Mouse (Mus musculus): ENCODE results near the gene Gsk3a. TPM values are rescaled to one million over a fixed set of nuclear protein-coding genes. Genes with fewer than 3 reads are reported as not detected.

The Gsk3a gene
- polyA plus RNA-seq, 1 experiment from 2014 or later = 9.3 TPM

GRCm38 (mm10) chr7:25240631-25241030 lies 3.0 kb upstream of the Gsk3a start:
- 66% methylated on average over 7 of the region's 7 CpGs for WGBS
- Histone ChIP-seq H3K36me3 (peaks cover 43% of the 10 kb centered on the region), H3K27me3 (ENCODE audit: low read depth, poor library complexity, severe bottlenecking) (no peaks in the 10 kb centered on the region), H3K4me1 (peaks cover 44% of the 10 kb centered on the region), H3K9me3 (replicated peaks) (no peaks in the 10 kb centered on the region), H3K4me3 (no peak overlapping the region), H3K27ac (replicated peaks) (no peak overlapping the region)
- DNase-seq (ENCODE audit: low spot score) = no peak

GRCm38 (mm10) chr7:25238829-25239623 lies 1.4 kb upstream of the Gsk3a start:
- Histone ChIP-seq H3K36me3 (peaks cover 43% of the 10 kb centered on the region), H3K27me3 (ENCODE audit: low read depth, poor library complexity, severe bottlenecking) (no peaks in the 10 kb centered on the region), H3K9me3 (replicated peaks) (no peaks in the 10 kb centered on the region), H3K27ac (replicated peaks) (peak overlapping the region; percentile 97), H3K4me1 (peaks cover 48% of the 10 kb centered on the region), H3K4me3 (peak overlapping the region; percentile 98)
- 5% methylated on average over 30 of the region's 30 CpGs for WGBS
- peak; percentile 80 for DNase-seq (ENCODE audit: low spot score)

- 0% methylated on average over 23 of the region's 23 CpGs for WGBS
- no peaks in the 10 kb centered on the region for H3K27me3 ChIP-seq (ENCODE audit: low read depth, poor library complexity, severe bottlenecking)
- H3K4me1 ChIP-seq = peaks cover 48% of the 10 kb centered on the region
- peak overlapping the region; percentile 97 for H3K27ac ChIP-seq (replicated peaks)
- H3K9me3 ChIP-seq (replicated peaks) = no peaks in the 10 kb centered on the region
- H3K36me3 ChIP-seq = peaks cover 43% of the 10 kb centered on the region
- H3K4me3 ChIP-seq = peak overlapping the region; percentile 98
- peak; percentile 95 for DNase-seq (ENCODE audit: low spot score)
Measured at GRCm38 (mm10) chr7:25238015-25238706, 510 bp upstream of the Gsk3a start.

- WGBS = 94% methylated on average over 5 of the region's 5 CpGs
- peaks cover 53% of the 10 kb centered on the region for H3K36me3 ChIP-seq
- H3K9me3 ChIP-seq (replicated peaks) = no peaks in the 10 kb centered on the region
- peaks cover 38% of the 10 kb centered on the region for H3K4me1 ChIP-seq
- H3K27me3 ChIP-seq (ENCODE audit: low read depth, poor library complexity, severe bottlenecking) = no peaks in the 10 kb centered on the region
- peak overlapping the region; percentile 98; the same call in 1 of the 2 replicates for H3K4me3 ChIP-seq
- no peak for DNase-seq (ENCODE audit: low spot score)
- H3K27ac ChIP-seq (replicated peaks) = no peak overlapping the region
Measured at GRCm38 (mm10) chr7:25235526-25235925, 2.1 kb downstream of the Gsk3a start.

- H3K9me3 ChIP-seq (replicated peaks) = no peaks in the 10 kb centered on the region
- H3K27ac ChIP-seq (replicated peaks) = no peak overlapping the region
- peaks cover 78% of the 10 kb centered on the region for H3K36me3 ChIP-seq
- WGBS = 81% methylated on average over 2 of the region's 2 CpGs
- DNase-seq (ENCODE audit: low spot score) = no peak
- H3K4me3 ChIP-seq = no peak overlapping the region
- peaks cover 21% of the 10 kb centered on the region for H3K4me1 ChIP-seq
- no peaks in the 10 kb centered on the region for H3K27me3 ChIP-seq (ENCODE audit: low read depth, poor library complexity, severe bottlenecking)
Measured at GRCm38 (mm10) chr7:25233061-25233460, 4.6 kb downstream of the Gsk3a start.

GRCm38 (mm10) chr7:25232101-25232648 lies 5.5 kb downstream of the Gsk3a start:
- Histone ChIP-seq H3K4me3 (0 out of 2 replicates have a peak overlapping the region, but pooled peaks have one; percentile 5), H3K27me3 (ENCODE audit: low read depth, poor library complexity, severe bottlenecking) (no peaks in the 10 kb centered on the region), H3K4me1 (peaks cover 21% of the 10 kb centered on the region), H3K36me3 (peaks cover 87% of the 10 kb centered on the region), H3K27ac (replicated peaks) (no peak overlapping the region), H3K9me3 (replicated peaks) (no peaks in the 10 kb centered on the region)
- 73% methylated on average over 5 of the region's 5 CpGs for WGBS
- DNase-seq (ENCODE audit: low spot score) = no peak

- H3K36me3 ChIP-seq = peaks cover 100% of the 10 kb centered on the region
- 94% methylated on average over 9 of the region's 9 CpGs for WGBS
- no peak for DNase-seq (ENCODE audit: low spot score)
- H3K9me3 ChIP-seq (replicated peaks) = no peaks in the 10 kb centered on the region
- H3K4me1 ChIP-seq = peaks cover 9% of the 10 kb centered on the region
- no peaks in the 10 kb centered on the region for H3K27me3 ChIP-seq (ENCODE audit: low read depth, poor library complexity, severe bottlenecking)
- H3K27ac ChIP-seq (replicated peaks) = no peak overlapping the region
- no peak overlapping the region for H3K4me3 ChIP-seq
Measured at GRCm38 (mm10) chr7:25230690-25231285, 6.9 kb downstream of the Gsk3a start.

GRCm38 (mm10) chr7:25227523-25228300 lies 9.9 kb downstream of the Gsk3a start:
- Histone ChIP-seq H3K27ac (replicated peaks) (no peak overlapping the region), H3K36me3 (peaks cover 96% of the 10 kb centered on the region)

GRCm38 (mm10) chr7:25222275-25222967 lies 15.2 kb downstream of the Gsk3a start:
- H3K27me3 ChIP-seq (ENCODE audit: low read depth, poor library complexity, severe bottlenecking) = no peaks in the 10 kb centered on the region
- H3K4me3 ChIP-seq = peak overlapping the region; percentile 81
- H3K4me1 ChIP-seq = peaks cover 55% of the 10 kb centered on the region
- peaks cover 43% of the 10 kb centered on the region for H3K36me3 ChIP-seq
- no peaks in the 10 kb centered on the region for H3K9me3 ChIP-seq (replicated peaks)
- WGBS = 89% methylated on average over 10 of the region's 10 CpGs
- peak overlapping the region; percentile 90 for H3K27ac ChIP-seq (replicated peaks)
- no peak for DNase-seq (ENCODE audit: low spot score)

More at GRCm38 (mm10) chr7:25227523-25228300, 9.9 kb downstream of the Gsk3a start:
- no peaks in the 10 kb centered on the region for H3K27me3 ChIP-seq (ENCODE audit: low read depth, poor library complexity, severe bottlenecking)
- peaks cover 4% of the 10 kb centered on the region for H3K4me1 ChIP-seq
- DNase-seq (ENCODE audit: low spot score) = no peak
- H3K4me3 ChIP-seq = no peak overlapping the region
- 88% methylated on average over 1 of the region's 1 CpGs for WGBS
- H3K9me3 ChIP-seq (replicated peaks) = no peaks in the 10 kb centered on the region

GRCm38 (mm10) chr7:25221102-25221883 lies 16.4 kb downstream of the Gsk3a start, which contains the start of gene Zfp526:
TSS of gene Zfp526 (plus strand) at chr7:25221425.
- Histone ChIP-seq H3K27ac (replicated peaks) (peak within 1 kb of the TSS; percentile 90), H3K4me3 (peak within 1 kb of the TSS; percentile 81), H3K36me3 (peaks cover 31% of the 10 kb centered on the region), H3K4me1 (peaks cover 55% of the 10 kb centered on the region), H3K27me3 (ENCODE audit: low read depth, poor library complexity, severe bottlenecking) (no peaks in the 10 kb centered on the region), H3K9me3 (replicated peaks) (no peaks in the 10 kb centered on the region)
- peak; percentile 98 for DNase-seq (ENCODE audit: low spot score)
- WGBS = under 1% methylated on average over 44 of the region's 45 CpGs

Measured in midbrain, embryonic 10.5 days (tissue).